Mouse (Mus musculus): Measurements from ENCODE around the gene Gcn1l1. TPM values are rescaled to one million over a fixed set of nuclear protein-coding genes. Genes with fewer than 3 reads are reported as not detected.

The Gcn1l1 gene
- polyA plus RNA-seq (2012; rRNA removed), result 38.3 and 45.5 TPM in 2 replicates

DNA sequence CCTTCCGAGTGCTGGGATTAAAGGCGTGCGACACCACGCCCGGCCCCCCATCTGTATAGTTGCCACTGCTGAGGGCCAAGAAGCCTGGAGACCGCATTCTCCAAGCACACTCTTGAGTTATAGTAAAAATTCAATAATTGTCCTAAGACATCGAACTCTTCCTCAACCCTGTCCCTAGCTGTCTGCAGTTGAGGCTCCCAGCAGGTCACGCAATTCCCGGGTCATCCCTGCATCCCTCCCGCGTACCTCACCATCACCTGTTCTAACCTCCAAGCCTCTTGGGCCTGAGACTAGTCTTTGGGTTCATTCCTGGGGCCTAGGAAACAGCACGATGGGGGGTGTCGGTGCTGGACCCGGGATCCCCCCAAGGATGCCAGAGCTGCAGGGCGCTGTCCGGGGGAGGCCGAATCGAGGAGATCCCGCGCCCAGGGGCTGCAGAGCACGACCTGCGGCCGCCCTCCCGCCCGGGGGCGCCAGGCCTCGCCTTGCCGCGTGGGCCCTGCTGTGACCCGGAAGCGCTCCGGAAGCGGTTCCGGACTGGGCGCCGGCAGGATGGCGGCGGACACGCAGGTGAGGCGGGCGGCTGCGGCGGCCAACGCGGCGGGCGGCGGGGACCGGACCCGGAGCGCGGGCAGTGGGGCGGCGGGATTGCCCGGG lies at the start of gene Gcn1l1:
Gcn1l1 (plus strand) TSS at position 518 of the 657 bp plus-strand sequence.

GRCm38 (mm10) chr5:115559237-115560101 lies 5.6 kb upstream of the Gcn1l1 start, which contains the start of gene Rplp0:
TSS of gene Rplp0 (plus strand) at chr5:115559467.

DNA sequence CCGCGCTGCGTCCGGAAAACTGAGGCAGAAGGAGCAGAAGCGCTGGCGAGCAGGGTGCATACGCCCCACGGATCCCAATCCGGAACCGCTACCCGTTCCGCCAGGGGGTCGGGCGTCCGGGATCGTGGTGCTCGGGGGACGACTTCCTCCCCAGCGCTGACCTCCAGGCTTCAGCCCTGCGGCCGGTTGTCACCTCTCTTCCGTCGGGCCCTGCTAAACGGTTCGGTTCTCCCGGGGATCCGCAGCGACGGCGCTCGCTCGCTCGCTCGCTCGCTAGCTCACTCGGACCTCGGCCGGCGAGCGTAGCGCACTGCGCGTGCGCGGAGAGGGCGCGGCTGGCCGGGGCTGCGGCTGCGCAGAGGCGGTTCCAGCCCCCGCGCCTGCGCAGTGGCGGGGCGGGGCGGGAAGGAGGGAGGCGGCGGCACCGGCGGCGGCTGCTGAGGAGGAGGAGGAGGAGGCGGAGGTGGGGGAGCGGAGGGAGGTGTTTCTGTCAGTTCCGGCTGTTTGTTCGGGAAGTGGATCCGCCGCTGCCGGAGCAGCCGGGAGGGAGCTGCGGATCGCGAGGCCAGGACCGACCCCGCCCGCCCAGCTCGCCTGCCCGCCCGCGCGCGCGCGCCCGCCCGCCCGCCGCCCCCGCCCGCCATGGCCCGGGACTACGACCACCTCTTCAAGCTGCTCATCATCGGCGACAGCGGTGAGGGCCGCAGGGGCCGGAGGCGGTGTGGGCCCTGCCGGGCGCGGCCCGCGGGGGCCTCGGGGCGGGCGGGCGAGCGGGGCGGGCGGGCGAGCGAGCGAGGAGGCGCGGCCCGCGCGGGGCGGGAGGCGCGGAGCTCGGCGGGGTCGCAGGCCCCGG lies 66.7 kb downstream of the Gcn1l1 start, which contains the start of gene Rab35:
Rab35 (plus strand) TSS at position 404 of the 853 bp plus-strand sequence.

Other genes starting within 250 kb of the Gcn1l1 start
- 78.5 and 102 TPM in 2 replicates for gene Srsf9, start 238.1 kb upstream of the Gcn1l1 start, polyA plus RNA-seq (2012; rRNA removed)
- gene Gatc, start 224.1 kb upstream of the Gcn1l1 start, polyA plus RNA-seq (2012; rRNA removed), result 6.6 and 8.4 TPM in 2 replicates
- gene Triap1, start 224.0 kb upstream of the Gcn1l1 start, polyA plus RNA-seq (2012; rRNA removed), result 12.5 and 13.4 TPM in 2 replicates
- gene Cox6a1, start 216.3 kb upstream of the Gcn1l1 start, polyA plus RNA-seq (2012; rRNA removed), result 6,572 and 7,327 TPM in 2 replicates
- gene Msi1, start 135.7 kb upstream of the Gcn1l1 start, polyA plus RNA-seq (2012; rRNA removed), result 5.0 and 5.8 TPM in 2 replicates
- gene Pla2g1b, start 99.0 kb upstream of the Gcn1l1 start, polyA plus RNA-seq (2012; rRNA removed), result 184 TPM in 1 of 2 replicates, not detected in the other
- 43.4 and 55.0 TPM in 2 replicates for gene Sirt4, start 80.5 kb upstream of the Gcn1l1 start, polyA plus RNA-seq (2012; rRNA removed)
- 182 and 192 TPM in 2 replicates for gene Pxn, start 58.6 kb upstream of the Gcn1l1 start, polyA plus RNA-seq (2012; rRNA removed)
- gene Rplp0, start 5.8 kb upstream of the Gcn1l1 start, polyA plus RNA-seq (2012; rRNA removed), result 2,479 and 3,010 TPM in 2 replicates
- 55.2 and 84.2 TPM in 2 replicates for gene Rab35, start 66.7 kb downstream of the Gcn1l1 start, polyA plus RNA-seq (2012; rRNA removed)
- gene Bicdl1, start 166.4 kb downstream of the Gcn1l1 start, polyA plus RNA-seq (2012; rRNA removed), result 19.0 and 23.6 TPM in 2 replicates